Mouse (Mus musculus): Measurements from ENCODE around the gene B4galt1. TPM values are rescaled to one million over a fixed set of nuclear protein-coding genes. Genes with fewer than 3 reads are reported as not detected.

Gene B4galt1
- polyA plus RNA-seq, 2 experiments, result 14.3 to 30.3 TPM

DNA sequence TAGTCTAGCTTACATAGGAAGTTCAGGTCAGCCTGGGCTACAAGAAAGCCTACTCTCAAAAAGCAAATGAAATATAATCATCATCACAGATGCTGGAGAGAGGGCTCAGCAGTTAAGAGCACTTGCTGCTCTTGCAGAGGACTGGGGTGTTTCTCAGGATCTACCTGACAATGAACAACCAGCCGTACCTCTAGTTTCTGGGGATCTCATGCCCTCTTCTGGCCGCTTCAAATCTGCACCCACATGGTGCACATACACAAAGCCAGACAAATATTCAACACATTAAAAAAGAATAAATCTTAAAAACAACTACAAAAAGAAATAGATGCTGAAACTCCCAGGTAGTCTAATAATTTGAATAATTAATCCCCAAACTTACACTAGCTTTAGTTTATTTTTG lies 41.8 kb upstream of the B4galt1 start:
- no peak for ATAC-seq (ENCODE audit: insufficient read depth)

DNA sequence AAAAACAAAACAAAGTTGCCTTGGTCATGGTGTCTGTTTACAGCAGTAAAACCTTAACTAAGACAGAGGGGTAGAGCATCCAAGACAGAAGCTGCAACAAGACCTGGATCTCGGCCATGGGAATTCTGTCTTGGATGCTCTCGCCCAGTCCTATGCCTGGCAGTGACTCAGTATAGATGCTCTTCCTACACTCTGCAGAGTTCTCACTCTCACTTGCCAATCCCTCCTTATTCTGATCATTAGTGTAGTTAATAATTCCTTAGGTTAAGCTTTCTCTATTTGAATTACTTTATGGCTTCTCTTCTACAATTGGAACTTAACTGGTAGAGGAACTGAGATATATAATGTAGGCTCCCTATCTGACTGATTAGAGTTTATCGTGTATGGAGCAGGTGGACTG lies 41.3 kb upstream of the B4galt1 start:
- no peak overlapping the region for H3K9ac ChIP-seq (replicated peaks)
- 64% methylated on average over 3 of the region's 3 CpGs for WGBS (ENCODE audit: insufficient replicate concordance)
- no peak overlapping the region for H3K4me2 ChIP-seq (ENCODE audit: low read depth)
- H3K9me3 ChIP-seq (ENCODE audit: control insufficient read depth, low read length), result no peaks in the 10 kb centered on the region
- DNase-seq (ENCODE audit: low read depth in 3 of 3, low spot score in 3 of 3) (no peak), ATAC-seq (ENCODE audit: insufficient read depth) (no peak)
- no peak overlapping the region for H3K27ac ChIP-seq
- H3K36me3 ChIP-seq (replicated peaks; ENCODE audit: control insufficient read depth, insufficient read depth, low read depth), result no peaks in the 10 kb centered on the region
- H3K4me1 ChIP-seq (replicated peaks; ENCODE audit: control insufficient read depth in 2 of 2, insufficient read depth in 2 of 2, low read length in 1 of 2), result peaks cover 3 to 7% of the 10 kb centered on the region in 2 experiments; a peak in 3 of 4 replicates
- H3K4me3 ChIP-seq (ENCODE audit: insufficient read depth in 1 of 2, low read depth in 2 of 2, low read length in 2 of 2), result no peak overlapping the region
- no peak for TF ChIP-seq CTCF (IDR thresholded peaks at IDR 0.05; ENCODE audit: low read depth)
- TF ChIP-seq EP300 (IDR thresholded peaks at IDR 0.05; ENCODE audit: low read depth), result no peak
- no peaks in the 10 kb centered on the region for H3K27me3 ChIP-seq (ENCODE audit: control insufficient read depth, insufficient read depth, low read length)

More for the DNA sequence above, 41.8 kb upstream of the B4galt1 start:
- H3K4me3 ChIP-seq (ENCODE audit: insufficient read depth in 1 of 2, low read depth in 2 of 2, low read length in 2 of 2), result no peak overlapping the region
- no peak overlapping the region for H3K9ac ChIP-seq (replicated peaks)
- H3K36me3 ChIP-seq (replicated peaks; ENCODE audit: control insufficient read depth, insufficient read depth, low read depth), result no peaks in the 10 kb centered on the region
- peaks cover 6 to 12% of the 10 kb centered on the region in 2 experiments for H3K4me1 ChIP-seq (replicated peaks; ENCODE audit: control insufficient read depth in 2 of 2, insufficient read depth in 2 of 2, low read length in 1 of 2)
- 85% methylated on average over 2 of the region's 2 CpGs for WGBS (ENCODE audit: insufficient replicate concordance)
- no peaks in the 10 kb centered on the region for H3K9me3 ChIP-seq (ENCODE audit: control insufficient read depth, low read length)
- TF ChIP-seq EP300 (IDR thresholded peaks at IDR 0.05; ENCODE audit: low read depth) (no peak), CTCF (IDR thresholded peaks at IDR 0.05; ENCODE audit: low read depth) (peak; percentile 36; the same call in 1 of the 2 replicates)
- no peak overlapping the region for H3K27ac ChIP-seq
- H3K4me2 ChIP-seq (ENCODE audit: low read depth), result no peak overlapping the region
- no peak for DNase-seq (ENCODE audit: low read depth in 3 of 3, low spot score in 3 of 3)
- H3K27me3 ChIP-seq (ENCODE audit: control insufficient read depth, insufficient read depth, low read length), result no peaks in the 10 kb centered on the region

DNA sequence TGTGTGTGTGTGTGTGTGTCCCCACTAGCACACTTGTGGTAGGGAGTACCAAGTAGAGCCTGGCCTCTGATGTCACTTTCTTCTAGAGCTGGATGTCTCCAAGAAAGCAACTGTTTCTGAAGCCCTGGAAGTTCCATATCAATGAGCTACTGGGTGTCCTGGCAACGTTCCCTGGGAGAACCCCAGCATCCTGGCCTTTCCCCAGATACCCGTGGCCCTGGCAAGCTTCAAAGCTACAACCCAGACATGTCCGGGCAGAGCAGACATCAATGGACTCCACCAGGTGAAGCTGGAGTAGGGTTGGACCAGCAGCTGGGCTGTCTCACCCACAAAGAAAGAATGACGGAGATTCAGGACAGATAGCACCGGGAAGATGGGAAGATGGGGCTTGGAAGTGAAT lies 37.4 kb upstream of the B4galt1 start:
- WGBS (ENCODE audit: insufficient replicate concordance), result 75% methylated on average over 5 of the region's 5 CpGs
- no peaks in the 10 kb centered on the region for H3K9me3 ChIP-seq (ENCODE audit: control insufficient read depth, low read length)

DNA sequence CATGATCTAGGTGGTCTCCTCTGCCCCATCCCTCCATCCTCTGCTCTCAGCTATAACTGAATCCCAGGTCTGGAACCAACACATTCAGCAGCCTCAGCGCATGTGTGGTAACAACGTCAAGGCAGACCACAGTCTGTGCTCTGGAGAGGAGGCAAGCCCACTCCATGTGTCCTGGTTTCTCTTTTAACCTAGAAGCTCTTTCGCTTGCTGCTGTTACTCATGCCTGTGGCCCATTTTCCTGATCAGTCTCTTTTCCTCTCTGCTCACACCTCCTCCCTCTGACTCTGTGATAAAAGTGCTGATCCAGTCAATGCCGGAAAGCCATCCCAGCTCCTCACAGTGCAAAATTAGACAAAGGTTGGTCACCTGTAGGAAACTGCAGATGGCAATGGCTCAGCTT lies 36.2 kb upstream of the B4galt1 start:
- H3K27ac ChIP-seq, result no peak overlapping the region
- no peak for ATAC-seq (ENCODE audit: insufficient read depth)
- H3K4me2 ChIP-seq (ENCODE audit: low read depth), result no peak overlapping the region
- H3K36me3 ChIP-seq (replicated peaks; ENCODE audit: control insufficient read depth, insufficient read depth, low read depth), result no peaks in the 10 kb centered on the region
- H3K4me3 ChIP-seq (ENCODE audit: insufficient read depth in 1 of 2, low read depth in 2 of 2, low read length in 2 of 2), result no peak overlapping the region
- TF ChIP-seq EP300 (IDR thresholded peaks at IDR 0.05; ENCODE audit: low read depth) (no peak), CTCF (IDR thresholded peaks at IDR 0.05; ENCODE audit: low read depth) (no peak)
- H3K9me3 ChIP-seq (ENCODE audit: control insufficient read depth, low read length), result no peaks in the 10 kb centered on the region
- H3K4me1 ChIP-seq (replicated peaks; ENCODE audit: control insufficient read depth in 2 of 2, insufficient read depth in 2 of 2, low read length in 1 of 2), result no peaks in the 10 kb centered on the region
- no peak overlapping the region for H3K9ac ChIP-seq (replicated peaks)
- H3K27me3 ChIP-seq (ENCODE audit: control insufficient read depth, insufficient read depth, low read length), result no peaks in the 10 kb centered on the region
- no peak for DNase-seq (ENCODE audit: low read depth in 3 of 3, low spot score in 3 of 3)
- 76% methylated on average over 4 of the region's 4 CpGs for WGBS (ENCODE audit: insufficient replicate concordance)

More for the DNA sequence above, 37.4 kb upstream of the B4galt1 start:
- H3K36me3 ChIP-seq (replicated peaks; ENCODE audit: control insufficient read depth, insufficient read depth, low read depth), result no peaks in the 10 kb centered on the region
- no peaks in the 10 kb centered on the region for H3K27me3 ChIP-seq (ENCODE audit: control insufficient read depth, insufficient read depth, low read length)
- H3K27ac ChIP-seq, result no peak overlapping the region
- no peak for ATAC-seq (ENCODE audit: insufficient read depth)
- TF ChIP-seq EP300 (IDR thresholded peaks at IDR 0.05; ENCODE audit: low read depth) (no peak), CTCF (IDR thresholded peaks at IDR 0.05; ENCODE audit: low read depth) (no peak)
- no peak for DNase-seq (ENCODE audit: low read depth in 3 of 3, low spot score in 3 of 3)
- no peaks in the 10 kb centered on the region for H3K4me1 ChIP-seq (replicated peaks; ENCODE audit: control insufficient read depth in 2 of 2, insufficient read depth in 2 of 2, low read length in 1 of 2)
- no peak overlapping the region for H3K9ac ChIP-seq (replicated peaks)
- no peak overlapping the region for H3K4me3 ChIP-seq (ENCODE audit: insufficient read depth in 1 of 2, low read depth in 2 of 2, low read length in 2 of 2)
- no peak overlapping the region for H3K4me2 ChIP-seq (ENCODE audit: low read depth)

DNA sequence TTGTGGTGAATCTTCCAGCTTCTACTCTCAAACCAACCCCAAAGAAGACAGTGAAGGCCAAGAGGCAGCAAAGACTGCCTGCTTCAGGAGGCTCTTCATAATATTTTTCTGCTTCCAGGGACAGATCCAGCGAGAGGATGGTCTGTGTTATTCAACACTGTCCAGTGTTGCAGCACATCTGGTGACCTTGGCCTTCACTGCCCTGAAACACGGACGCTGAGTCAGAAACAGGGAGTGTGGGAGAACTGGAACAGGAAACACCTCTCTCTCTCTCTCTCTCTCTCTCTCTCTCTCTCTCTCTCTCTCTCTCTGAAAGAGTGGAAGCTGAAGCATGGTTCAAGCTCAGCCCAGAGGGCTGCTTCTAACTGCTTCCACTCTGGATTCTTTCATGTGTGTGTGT lies 35.4 kb upstream of the B4galt1 start:
- H3K27me3 ChIP-seq (ENCODE audit: control insufficient read depth, insufficient read depth, low read length), result no peaks in the 10 kb centered on the region
- no peak for DNase-seq (ENCODE audit: low read depth in 3 of 3, low spot score in 3 of 3)
- WGBS (ENCODE audit: insufficient replicate concordance), result 49% methylated on average over 3 of the region's 3 CpGs
- no peaks in the 10 kb centered on the region for H3K36me3 ChIP-seq (replicated peaks; ENCODE audit: control insufficient read depth, insufficient read depth, low read depth)
- H3K4me2 ChIP-seq (ENCODE audit: low read depth), result no peak overlapping the region
- H3K4me1 ChIP-seq (replicated peaks; ENCODE audit: control insufficient read depth in 2 of 2, insufficient read depth in 2 of 2, low read length in 1 of 2), result no peaks in the 10 kb centered on the region
- no peak overlapping the region for H3K4me3 ChIP-seq (ENCODE audit: insufficient read depth in 1 of 2, low read depth in 2 of 2, low read length in 2 of 2)
- no peaks in the 10 kb centered on the region for H3K9me3 ChIP-seq (ENCODE audit: control insufficient read depth, low read length)
- no peak overlapping the region for H3K27ac ChIP-seq
- no peak for ATAC-seq (ENCODE audit: insufficient read depth)
- H3K9ac ChIP-seq (replicated peaks), result no peak overlapping the region
- no peak for TF ChIP-seq CTCF (IDR thresholded peaks at IDR 0.05; ENCODE audit: low read depth)
- TF ChIP-seq EP300 (IDR thresholded peaks at IDR 0.05; ENCODE audit: low read depth), result no peak
